Mouse (Mus musculus) C2C12 (cell line): ENCODE measurements around the gene Gm49711.

Source experiments
- CEBPB ChIP-seq: IDR thresholded peaks from one replicate; pipeline ENCODE4 v1.6.1; 2011; ENCODE audit warnings: low read depth, mild to moderate bottlenecking, control low read depth, moderate library complexity
- CTCF ChIP-seq: IDR thresholded peaks from one replicate; pipeline ENCODE4 v1.5.1; 2011; ENCODE audit not compliant: control insufficient read depth, insufficient read depth, insufficient read length
- MAX ChIP-seq: IDR thresholded peaks from one replicate; pipeline ENCODE4 v1.6.1; 2011; ENCODE audit warnings: mild to moderate bottlenecking, control low read depth
- USF1 ChIP-seq: IDR thresholded peaks from one replicate; pipeline ENCODE4 v1.6.1; 2011; ENCODE audit warnings: low read depth, mild to moderate bottlenecking, control low read depth, moderate library complexity

GRCm38 (mm10) chr16:92230476-92230931 lies 172.4 kb downstream of the Gm49711 start:
- no peak for TF ChIP-seq CEBPB
- TF ChIP-seq CTCF, result no peak
- TF ChIP-seq USF1, result no peak
- no peak for TF ChIP-seq MAX
